Mouse (Mus musculus) CD4-positive helper T cell, adult 2 months (primary cell): ENCODE measurements at regions not wholly inside any gene's neighbourhood (a gene's known extent, or its start where the extent isn't known, plus 50 kb on each side); places are given as distances from the start of the nearest gene placed in this dataset.
A peak's percentile ranks its signal among the peaks of the same experiment; 100 is the strongest.

Experiments
- DNase-seq: peaks from one replicate; pipeline ENCODE4 v3.0.0-alpha.2; 2012; ENCODE audit warnings: low read depth, missing footprints, low spot score

- no peak for DNase-seq
Measured at GRCm38 (mm10) chr2:45197955-45198631, 80.9 kb upstream of the Zeb2 start.

DNA sequence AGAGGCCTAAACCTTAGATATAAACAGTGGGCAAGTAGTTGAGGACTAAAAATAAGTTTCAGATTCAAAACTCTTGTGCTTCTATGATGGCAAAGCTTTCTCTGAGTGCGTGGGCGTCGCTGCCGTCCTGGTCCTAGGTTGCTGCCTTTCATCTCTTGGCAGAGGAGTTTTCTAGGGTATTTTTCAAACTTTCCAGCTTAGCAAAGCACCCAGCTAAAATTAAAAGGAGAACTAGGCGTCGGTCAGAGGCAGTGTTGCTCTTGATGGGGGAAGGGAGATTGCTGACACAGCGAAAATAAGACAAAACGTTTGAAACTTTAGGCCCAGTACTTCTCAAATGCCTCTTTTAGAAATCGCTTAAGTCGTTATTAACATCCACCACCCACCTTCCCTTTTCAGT, 80.1 kb upstream of the Zeb2 start:
- peak; percentile 33 for DNase-seq

DNA sequence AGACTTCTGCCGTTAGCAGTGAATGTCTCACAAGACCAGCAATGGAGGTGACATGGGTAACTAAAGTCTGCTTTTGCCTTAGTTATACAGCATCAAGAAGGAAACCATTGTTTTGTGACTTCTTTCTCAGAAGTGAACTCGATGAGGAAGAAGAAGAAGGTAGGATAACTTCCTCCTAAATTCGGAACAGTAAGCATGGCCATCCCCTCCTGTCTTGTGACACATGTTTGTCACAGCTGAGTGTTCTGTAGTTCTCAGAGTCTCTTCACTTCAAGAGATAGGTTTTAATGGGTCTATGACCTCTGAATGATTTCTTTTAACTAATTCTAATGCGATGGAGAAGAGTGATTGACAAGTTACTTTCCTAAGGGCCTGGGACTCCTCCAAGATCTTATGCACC, 79.3 kb upstream of the Zeb2 start:
- no peak for DNase-seq

- DNase-seq: no peak
Measured at GRCm38 (mm10) chr2:45194335-45194734, 77.1 kb upstream of the Zeb2 start.

GRCm38 (mm10) chr2:45185621-45185999, 68.4 kb upstream of the Zeb2 start:
- DNase-seq: no peak

GRCm38 (mm10) chr2:45184704-45185620, 67.8 kb upstream of the Zeb2 start:
- DNase-seq: no peak

- DNase-seq: no peak
Measured at GRCm38 (mm10) chr2:45184149-45184548, 67.0 kb upstream of the Zeb2 start.

GRCm38 (mm10) chr2:45182876-45183275, 65.7 kb upstream of the Zeb2 start:
- DNase-seq: no peak

- no peak for DNase-seq
Measured at GRCm38 (mm10) chr2:45181552-45181951, 64.4 kb upstream of the Zeb2 start.

GRCm38 (mm10) chr2:45178849-45179453, 61.8 kb upstream of the Zeb2 start:
- DNase-seq: no peak

- DNase-seq: peak; percentile 6
Measured at GRCm38 (mm10) chr2:45172382-45172781, 55.2 kb upstream of the Zeb2 start.

DNA sequence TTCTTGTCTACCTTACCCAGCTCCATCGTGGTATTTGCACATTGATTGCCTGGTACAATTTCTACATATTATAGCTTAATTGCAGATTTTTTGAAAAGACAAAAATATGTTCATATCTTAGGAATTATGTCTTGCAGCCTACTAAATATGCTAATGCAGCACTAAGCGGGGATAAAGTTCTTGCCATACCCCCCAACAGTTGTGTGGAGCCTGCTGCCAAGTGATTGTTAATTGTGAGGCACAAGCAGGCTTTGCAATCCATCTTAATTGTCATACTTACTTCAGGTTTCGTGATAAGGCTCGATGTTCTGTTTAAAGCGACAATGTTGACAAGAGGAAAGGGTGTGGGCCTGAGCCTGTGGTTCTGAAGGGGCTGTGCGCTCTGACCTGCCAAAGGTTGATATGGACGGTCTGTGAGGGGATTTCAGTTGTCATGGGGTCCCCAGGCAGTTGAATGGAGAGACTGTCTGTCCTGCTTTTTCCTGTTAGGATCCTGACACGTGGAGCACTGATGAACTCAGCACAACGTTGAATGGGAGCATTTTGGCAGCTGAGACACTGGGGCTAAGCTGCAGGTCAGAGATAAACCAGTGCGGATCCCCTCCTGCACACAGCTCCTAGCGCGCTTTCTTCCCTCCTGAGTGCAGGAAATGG, 54.5 kb upstream of the Zeb2 start:
- DNase-seq: no peak

DNA sequence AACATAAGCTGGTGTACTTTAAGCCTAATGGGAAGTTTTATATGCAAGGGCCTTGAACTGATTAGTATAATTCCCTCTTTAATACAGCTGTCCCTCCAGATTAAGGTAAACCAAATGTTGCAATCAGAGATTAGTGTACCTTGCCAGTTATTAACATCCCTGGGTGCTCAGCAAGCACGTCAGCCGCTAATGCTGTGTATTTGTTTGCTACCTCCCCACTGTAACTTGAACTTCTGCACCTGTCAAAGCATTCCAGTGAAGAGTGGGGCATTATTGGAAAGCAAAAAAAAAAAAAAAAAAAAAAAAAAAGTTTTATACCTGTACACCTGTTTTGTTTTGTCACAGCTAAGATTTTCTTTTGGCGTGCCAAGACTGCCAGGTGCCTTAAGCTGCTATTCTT, 53.1 kb upstream of the Zeb2 start:
- no peak for DNase-seq

DNA sequence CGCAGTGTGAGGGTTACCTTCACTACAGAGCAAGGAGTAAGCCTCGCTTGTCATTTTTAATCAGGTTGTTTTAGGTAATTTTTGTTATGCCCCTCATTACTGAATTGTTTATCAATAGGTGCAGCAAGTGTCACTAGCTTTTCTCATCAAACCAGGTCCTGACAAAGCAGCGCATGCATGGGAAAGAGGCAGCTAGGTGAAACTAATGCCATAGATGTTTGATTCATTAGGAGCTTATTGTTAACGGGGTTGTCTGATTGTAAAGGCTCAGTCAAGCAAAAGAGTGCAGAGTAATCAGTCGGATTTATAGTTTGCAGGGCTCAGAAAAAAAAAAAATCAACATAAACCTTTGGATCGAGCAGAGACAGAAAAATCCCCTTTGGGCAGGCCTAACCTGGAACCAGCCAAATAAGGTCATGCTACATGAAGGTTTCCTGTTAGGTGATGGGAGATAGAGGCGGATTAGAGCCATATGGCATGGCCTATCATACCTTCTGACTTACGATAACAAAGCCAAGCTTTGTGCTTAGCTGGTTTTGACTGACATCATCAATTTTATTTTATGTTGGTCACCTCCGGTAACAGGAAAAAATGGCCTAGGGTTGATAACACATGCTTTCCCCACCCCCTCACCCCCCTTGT, 52.4 kb upstream of the Zeb2 start:
- no peak for DNase-seq

DNA sequence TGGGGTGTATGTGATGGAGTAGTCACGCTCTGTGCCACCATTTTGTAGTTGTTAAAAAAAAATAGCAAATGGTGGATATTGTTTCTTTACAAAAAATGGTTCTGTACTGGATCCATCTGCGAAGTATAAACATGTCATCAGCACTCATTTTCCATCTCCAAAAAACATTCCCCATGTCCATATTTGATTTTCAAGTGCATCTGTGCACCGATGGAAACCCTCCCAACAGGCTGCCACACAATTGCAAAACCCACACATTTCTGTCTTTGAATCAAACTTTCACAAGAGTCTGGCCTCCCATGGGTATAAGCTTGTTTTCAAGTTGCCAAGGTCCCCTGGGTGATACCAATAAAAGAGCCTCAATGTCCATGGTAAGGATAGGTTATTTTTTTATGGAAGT, 51.4 kb upstream of the Zeb2 start:
- no peak for DNase-seq
